Mouse (Mus musculus): ENCODE data around the gene Dlx6. TPM values are rescaled to one million over a fixed set of nuclear protein-coding genes. Genes with fewer than 3 reads are reported as not detected.
A peak's percentile ranks its signal among the peaks of the same experiment; 100 is the strongest.

Dlx6 gene
- total RNA-seq, 2 experiments from 2014 or later = 15.3 to 17.2 TPM

DNA sequence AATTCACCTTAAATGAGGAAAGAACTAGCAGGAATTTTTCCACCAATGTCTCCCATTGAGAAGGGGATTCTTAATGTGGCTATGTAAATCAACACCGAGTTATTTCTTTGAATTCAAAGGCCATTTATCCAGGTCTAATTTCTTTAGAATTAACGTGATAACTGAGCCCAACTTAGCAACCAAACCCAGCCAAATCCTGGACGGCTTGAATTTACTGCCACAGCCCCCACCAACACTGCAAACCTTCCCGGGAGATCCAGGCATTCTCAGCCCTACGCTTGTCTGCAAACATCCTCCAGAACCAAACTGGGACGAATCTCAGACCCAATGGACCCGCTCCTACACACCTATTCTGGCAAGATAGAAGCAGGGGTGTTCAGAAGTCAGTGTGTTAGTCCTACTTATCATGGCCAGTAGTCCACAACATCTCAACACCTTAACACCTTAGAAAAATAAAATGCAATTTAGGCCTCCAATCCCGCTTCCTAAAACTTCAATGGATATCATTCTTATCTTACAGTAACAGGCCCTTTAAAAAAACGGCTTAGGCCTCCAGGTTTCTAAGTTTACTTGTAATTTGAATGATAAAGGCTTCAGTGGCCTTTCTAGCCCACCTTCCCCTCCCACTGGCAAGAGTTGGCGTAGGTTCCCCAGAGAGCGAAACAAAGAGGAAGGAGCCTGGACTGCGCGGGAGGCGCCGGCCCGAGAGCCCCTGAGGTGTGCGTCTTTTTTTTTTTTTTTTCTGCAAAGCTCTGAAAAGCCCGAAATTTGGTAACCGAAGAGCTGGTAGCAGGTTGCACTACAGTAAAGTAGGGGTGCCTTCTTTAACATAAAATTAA, 3.8 kb upstream of the Dlx6 start:
- intact Hi-C loops (cut with DNase I) = no loop called here
- no peak for DNase-seq

DNA sequence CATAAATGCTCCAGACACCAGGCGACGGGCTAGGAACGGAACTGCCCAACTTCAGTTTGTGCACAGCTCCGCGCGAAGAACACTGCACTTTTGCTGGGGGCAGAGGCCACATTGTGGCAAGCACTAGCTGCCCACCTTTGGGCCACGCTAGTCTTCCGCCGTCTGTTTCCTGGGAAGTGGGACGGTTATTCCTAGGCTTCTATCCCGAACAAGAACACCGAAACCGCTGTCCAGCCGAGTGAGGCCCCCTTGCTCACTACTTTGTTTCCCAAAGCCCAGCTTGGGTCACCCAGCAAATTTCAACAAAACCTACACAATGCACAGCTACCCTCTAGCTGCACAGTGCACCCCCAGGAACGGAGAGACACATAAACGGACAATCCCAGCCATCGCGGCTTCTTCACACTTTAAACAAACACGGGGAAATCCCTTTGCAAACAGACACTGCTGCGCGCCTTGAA, 3.2 kb upstream of the Dlx6 start:
- DNase-seq = no peak
- intact Hi-C loops (cut with DNase I) = no loop called here

DNA sequence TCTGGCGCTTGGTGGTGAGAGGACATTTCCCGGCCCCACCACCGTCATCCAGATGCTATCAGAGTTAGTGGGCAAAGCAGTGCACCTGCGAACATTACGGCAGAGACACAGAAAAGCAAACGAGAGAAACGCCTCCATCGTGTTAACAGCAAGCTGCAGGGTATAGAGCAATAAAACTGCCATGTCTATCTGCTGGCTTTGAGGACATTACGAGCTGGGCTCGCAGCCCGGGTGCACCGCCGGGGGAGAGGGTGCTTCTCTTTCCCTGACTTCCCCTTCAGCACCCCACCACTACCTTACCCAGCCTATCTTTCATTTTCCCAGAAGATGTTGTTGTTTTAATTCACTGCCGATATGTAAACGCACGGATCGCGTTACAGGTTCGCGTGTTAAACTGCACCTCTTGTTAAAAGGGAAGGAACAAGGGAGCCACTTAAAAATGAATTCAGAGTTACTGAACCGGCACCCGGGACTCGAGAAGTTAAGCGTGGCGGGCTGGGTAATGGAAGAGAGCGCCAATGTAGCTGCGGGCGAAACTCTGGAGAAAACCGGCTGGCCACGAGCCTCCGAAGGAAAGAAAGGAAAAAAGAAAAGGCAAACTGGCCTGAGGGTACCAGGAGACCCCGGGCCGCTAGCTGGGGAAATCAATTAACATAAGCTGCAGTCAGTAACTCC, 2.6 kb upstream of the Dlx6 start:
- intact Hi-C loops (cut with DNase I) = no loop called here
- no peak for DNase-seq

DNA sequence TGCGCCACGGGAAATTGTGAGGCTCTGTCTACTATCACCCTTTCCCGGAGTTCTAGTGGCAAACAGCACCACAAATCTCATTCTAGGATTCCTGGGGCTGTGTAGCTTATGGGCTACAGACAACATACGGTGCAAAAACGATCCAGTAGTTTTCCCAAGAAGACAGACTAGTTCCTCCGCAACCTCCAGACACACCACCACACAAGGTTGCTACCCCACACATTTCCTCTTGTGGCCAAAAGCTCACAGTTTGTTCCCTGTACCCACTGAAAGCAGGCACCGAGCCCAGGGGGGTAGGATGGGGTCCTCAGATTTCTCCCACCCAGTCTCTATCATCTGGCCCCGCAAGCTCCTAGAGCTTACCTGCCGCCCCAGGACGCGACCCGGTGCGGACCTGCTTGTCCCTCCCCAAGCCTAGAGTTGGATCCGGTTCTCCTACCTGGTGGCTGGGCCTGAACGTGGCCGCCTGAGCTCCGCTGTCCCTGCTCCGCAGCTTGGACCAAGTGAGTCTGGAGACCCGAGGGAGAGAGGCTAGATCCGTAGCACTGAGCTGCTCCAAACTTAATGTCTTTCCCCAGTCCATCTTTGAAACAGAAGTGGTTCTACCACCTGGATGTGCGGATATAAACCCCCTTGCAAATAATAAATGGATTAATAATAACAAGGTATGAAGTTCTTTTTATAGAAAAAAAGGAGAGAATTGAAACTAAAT, 1.9 kb upstream of the Dlx6 start:
- intact Hi-C loops (cut with DNase I) = no loop called here
- no peak for DNase-seq

DNA sequence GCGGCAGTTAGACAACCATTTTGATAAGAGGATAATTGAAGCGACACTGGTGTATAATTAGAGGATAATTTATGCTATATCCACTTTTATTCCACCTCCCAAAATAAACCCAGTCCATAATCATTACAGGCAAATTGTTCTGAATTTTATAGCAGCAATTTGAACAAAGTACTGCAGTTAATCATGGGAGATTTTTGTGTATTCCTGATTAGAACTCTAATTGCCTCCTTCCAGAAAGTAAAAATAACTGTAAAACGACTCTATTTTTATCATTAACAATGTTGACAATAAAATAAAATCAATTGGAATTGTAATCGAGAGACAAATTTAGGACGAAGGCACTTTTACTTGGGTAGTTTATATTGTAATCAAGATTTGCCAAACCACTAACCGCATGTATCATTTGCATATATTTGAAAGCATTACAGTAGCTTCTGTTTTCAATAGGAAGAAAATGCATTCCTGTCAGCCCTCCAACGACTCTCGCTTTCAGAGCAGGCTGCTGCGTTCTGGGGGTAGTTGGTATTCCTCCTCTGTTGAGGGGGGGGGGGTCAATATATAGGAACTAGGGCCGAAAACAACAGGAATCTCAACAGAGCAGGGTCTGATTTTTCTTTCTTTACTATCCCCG, 1.2 kb upstream of the Dlx6 start:
- intact Hi-C loops (cut with DNase I) = no loop called here

DNA sequence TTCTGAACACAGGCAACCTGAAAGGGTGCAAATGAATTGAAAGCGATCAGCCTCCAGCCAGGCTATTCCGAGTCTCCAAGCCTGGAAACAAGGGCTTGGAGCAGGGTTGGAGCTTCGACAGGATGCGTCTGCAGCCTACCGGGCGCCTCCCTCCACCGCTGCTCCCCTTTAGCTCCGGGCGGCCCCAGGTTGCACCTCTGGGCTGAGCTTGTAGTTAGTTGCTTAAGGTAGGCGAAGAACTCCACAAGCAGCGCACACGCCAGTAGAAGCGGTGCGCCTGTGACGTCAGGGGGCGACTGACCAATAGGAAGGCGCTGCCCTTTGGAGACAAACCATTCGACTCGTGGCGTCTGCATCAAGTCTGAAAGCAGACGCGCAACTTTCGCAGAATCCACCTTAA, 523 bp upstream of the Dlx6 start:
- intact Hi-C loops (cut with DNase I) = no loop called here
- peak; percentile 54 for DNase-seq

More for the DNA sequence above, 1.2 kb upstream of the Dlx6 start:
- no peak for DNase-seq

DNA sequence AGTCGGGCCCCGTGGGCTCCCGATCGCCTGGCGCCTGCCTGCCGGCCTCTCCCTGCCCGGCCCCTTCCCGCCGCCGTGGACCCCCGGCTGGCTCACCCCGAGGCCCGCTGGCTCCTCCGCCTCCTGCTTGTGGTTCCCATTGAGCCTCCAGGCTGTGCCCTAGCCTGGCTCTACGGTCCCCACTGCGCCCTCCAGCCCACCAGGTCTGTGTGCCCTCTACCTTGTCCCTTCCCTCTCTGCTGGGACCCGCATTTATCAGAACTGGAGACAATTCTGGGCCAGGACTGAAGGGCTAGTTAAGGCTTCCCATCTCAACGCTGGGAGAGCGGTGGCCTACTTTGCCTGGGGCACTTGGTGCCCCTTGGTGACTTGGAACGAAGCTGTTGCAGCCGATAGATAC, 821 bp downstream of the Dlx6 start:
- intact Hi-C loops (cut with DNase I) = no loop called here

DNA sequence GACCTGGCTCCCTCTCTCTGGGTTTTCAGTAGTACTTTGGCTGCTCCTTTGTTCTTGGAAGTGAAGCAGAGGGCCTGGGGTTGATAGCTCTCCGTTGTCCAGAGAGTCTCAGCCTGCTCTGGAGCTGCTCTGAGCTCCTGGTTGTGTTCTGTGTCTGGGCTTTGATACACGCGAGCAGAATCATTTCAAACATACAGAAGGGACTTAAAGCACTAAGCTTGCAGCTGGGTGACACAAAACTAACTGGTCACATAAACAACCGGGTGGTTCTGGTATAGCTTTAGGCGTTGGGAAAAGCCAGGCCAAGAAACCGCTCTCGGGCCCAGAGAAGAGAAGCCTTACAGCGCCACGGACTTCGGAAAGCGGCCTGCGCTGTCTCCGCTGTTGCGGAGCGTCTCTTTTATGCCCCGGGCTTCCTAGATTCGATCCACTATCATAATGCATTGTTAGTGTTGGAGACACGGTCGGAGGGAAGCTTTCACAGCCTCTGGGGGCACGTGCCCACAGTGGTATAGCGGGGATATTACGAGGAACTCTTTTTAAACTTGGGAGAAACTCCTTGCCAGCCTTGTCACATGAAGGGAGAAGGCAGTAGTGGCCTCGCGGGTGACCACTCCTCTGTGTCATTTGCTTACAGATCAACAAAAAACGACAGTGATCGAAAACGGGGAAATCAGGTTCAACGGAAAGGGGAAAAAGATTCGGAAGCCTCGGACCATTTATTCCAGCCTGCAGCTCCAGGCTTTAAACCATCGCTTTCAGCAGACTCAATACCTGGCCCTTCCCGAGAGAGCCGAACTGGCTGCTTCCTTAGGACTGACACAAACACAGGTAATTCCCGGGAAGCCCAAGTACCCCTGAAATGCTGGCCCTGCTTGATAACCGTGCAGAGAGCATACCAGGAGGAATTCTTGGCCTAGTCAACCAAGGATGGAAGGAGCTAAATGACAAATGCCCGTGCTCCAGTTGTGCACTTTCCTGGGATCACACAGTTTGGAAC, 1.6 kb downstream of the Dlx6 start:
- intact Hi-C loops (cut with DNase I) = no loop called here
- DNase-seq = no peak

More for the DNA sequence above, 821 bp downstream of the Dlx6 start:
- DNase-seq = no peak

DNA sequence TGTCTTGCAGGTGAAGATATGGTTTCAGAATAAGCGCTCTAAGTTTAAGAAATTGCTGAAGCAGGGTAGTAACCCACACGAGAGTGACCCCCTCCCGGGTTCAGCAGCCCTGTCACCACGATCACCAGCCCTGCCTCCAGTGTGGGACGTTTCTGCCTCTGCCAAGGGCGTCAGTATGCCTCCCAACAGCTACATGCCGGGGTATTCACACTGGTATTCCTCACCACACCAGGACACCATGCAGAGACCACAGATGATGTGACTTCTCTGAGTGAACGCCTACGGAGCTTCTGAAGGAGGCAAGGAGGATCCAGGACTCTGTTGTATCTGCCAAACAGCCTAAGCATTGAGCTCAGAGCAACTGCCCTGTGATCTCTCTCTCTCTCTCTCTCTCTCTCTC, 3.9 kb downstream of the Dlx6 start:
- intact Hi-C loops (cut with DNase I) = no loop called here
- DNase-seq = no peak

DNA sequence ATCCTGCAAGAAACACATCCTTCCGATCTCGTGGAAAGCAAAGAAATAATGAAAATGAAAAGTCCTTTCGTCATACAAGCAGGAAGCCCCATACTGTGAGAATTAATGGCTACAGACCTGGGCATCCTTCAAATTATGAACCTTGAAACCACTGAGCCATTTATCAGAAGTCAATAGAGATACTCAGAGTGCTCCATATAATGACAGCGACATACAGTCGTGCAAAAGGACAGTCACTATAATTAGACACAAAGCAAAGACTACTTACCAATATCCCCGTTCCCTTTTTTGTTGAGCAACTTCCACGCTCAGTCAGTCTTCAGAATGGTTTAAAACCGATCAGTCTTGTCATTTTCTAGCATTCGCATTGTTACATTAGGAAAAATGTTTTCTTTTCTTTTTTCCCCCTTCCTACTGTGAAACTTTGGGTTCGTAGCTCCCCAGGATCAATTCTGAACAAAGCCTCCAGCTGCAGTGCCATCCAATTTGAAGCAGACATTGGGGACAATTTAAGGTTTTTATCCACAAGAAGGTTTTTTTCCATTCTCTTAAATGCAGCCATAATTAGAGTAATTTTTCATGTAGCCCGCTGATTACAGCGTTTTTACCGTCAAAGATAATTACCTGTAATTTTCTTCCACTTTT, 6.0 kb downstream of the Dlx6 start:
- DNase-seq = no peak
- intact Hi-C loops (cut with DNase I) = no loop called here

DNA sequence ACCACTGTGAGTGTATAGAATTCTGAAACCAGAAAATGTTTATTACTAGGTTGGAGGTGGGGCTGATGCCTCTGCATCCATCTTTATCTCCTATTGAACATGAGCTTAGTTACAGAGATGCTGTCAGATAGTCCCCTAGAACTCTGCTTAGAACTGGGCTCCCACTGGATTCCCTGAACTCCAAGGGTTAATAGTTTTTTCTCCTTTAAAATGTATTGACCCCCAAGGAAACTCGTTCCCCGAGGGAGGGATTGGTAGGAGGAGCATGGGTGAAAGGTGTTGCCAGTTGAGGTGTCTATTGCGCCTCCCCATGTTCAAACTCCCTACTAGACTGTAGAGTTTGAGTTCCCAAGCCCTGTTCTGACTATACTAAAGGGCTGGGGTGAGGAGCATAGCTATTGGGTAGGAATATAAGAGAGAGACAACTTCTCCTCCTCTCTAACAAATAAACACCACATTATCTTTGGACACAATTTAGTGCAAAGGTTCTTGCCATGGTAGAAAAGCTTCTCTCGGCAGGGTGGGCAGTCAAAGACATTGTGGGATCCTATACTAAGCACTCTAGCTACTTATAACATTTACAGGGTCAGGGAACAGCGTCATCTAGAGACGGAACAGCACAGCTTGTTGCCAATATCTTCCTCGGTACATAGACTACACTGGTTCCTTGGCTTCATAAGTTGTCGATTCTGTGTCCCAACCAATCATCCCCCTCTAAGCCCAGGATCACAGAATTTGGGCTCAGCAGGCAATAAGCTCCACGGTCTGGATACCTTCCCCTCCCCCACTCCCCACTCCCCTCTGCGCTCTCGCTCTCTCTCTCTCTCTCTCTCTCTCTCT, 7.0 kb downstream of the Dlx6 start:
- intact Hi-C loops (cut with DNase I) = no loop called here
- no peak for DNase-seq

DNA sequence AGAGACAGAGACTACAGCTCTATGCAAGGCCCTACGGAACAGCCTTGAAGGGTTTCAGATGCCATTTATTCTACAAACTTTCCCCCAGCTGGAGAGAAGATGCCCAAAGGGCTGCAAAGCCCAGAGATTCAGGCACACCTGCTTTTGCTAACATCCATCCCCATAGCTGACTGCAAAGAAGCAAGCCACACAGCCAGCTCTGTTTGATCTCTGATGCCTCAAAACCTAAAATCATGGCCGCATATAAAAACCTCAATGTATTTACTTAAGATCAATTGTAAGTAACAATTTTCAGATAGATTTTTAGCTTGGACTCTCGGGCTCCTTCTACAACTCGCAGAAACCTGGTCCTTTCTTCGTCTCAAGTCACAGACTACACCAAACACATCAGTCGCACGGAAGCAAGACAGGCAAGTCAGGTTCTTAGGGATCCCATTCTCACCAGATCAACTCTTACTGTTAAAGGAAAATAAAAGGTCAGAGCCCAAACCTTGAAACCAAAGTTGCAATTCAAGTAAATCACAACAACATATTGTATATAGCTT, 7.8 kb downstream of the Dlx6 start:
- no peak for DNase-seq
- intact Hi-C loops (cut with DNase I) = no loop called here

DNA sequence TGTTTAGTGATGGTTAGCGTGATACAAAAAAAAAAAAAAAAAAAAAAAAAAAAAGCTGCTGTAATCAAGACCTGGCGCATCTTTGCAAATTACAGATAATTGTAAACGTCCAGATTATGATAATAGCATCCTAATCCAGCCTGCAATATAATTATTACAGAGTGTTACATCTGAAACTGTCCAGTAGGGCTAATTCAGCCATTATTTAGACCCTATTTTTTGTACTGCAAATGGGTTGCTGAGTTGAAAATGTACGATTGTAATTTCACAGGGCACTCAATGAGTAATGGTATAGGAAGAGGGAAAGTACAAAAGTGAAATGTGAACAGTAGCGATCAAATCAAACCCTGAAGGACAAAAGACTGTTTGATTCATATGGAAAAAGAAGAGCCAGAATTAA, 8.6 kb downstream of the Dlx6 start:
- DNase-seq = no peak
- intact Hi-C loops (cut with DNase I) = no loop called here

DNA sequence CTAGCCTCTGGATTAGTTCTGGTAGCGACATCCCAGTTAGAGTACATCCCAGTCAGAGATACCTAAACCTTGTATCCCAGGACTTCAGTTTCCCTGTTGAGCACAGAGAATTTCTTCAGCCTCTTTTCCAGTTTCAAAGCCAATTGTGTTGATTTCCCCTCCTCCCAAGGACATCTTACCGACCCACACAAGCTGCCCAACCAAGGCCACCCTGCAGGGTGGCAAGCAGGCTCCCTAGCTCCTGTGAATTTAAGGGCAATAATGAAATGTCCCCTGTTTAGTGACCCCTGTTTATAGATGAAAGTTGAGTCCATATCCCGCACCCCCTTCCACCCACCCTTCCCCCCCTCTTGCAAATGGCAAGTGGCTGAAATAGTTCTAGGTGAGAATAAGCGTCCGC, 9.7 kb downstream of the Dlx6 start:
- no peak for DNase-seq
- intact Hi-C loops (cut with DNase I) = no loop called here

DNA sequence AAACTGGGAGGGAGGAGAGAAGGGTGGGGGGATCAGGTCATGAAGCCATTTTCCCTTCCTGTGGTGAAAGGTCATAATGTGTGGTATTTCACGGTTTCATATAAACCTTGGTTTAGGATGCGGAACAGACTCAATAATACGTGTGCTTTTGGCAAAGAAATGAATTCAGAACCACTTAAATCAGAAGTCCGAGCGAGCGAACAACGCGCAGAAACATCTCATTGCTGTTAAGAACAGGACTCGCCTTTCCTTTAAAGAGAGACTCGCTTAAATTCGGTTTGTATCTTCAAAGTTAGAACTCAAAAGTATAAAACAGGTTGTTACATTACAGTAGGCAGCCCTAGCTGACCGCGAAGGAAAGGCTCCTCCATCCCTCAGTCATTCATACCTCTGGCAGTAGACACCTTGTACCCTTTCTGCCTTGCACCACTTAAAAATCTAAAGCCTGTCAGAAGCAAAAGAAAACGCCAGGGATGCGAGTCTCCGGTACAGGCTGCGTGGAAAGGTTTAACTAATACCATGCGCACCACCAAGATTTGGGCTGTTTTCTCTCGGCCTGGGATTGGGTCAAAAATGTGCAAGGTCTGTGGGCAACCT, 10.4 kb downstream of the Dlx6 start:
- intact Hi-C loops (cut with DNase I) = no loop called here
- DNase-seq = no peak

DNA sequence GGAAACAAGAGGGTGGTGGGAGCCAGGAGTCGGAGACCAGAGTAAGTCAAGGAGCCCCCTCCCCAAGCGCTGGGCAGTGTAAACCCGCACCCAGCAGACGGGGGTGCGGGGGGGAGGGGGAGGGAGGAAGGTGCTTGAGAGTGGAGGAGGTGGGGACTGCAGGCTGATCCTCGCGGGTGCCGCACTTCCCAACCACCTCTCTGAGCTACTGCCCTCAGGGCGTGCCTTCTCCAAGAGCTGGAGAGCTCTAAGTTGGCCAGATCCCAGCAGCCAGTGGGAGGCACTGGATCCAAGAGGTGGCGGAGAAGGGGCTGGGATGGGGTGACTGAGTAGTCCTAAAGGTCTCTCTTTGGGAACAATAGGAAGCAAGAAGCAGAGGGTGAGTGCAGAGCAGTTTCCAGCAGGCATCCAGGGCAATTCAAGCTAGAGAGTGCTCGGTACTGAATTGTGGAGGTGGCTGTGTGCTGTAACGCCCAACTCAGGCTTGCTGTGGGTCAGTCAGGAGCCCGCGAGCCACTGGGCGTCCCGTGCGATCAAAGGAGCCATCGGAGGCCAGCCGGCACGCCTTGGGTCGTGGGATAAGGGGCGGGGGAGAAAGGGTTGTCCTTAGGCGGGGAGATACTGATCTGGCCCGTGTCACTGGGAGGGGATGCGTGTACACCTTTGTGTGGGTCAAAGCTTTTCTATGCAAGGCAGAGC, 11.1 kb downstream of the Dlx6 start:
- DNase-seq = no peak
- intact Hi-C loops (cut with DNase I) = no loop called here

DNA sequence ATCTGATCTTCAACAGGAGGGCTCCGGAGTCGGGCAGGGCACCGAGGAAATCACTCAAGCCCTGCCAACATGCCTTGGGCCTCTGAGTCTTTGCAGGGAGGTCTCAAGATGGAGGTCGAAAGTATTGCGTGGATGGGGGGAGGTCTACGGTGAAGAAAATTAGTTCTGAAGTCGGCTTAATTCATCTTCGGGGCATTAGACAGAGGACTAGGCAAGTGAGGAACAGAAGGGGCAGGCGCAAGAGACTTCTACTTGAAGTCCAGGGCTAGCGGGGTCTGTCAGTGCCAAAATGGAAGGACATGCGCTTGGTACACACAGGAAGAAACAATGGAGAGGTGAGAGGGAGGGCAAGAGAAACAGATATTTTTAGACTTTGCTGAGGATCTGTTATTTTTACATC, 12.0 kb downstream of the Dlx6 start:
- DNase-seq = no peak
- intact Hi-C loops (cut with DNase I) = loop anchor here (5.0 kb wide), 1 partner anchor 868 kb away; no protein-coding TSS in a partner anchor

Data from left cerebral cortex, postnatal 4 days (tissue).